ENCODE assay signal across 20 mouse cellular contexts in genomic region chr5:121950175-121950574, GRCm38 (mm10).
DNase-seq lines count a peak whose midpoint lies in the region; ATAC-seq and TF ChIP-seq lines count a peak whose summit lies in the region.
"Had no signal": no experiment of that assay in that cellular context is flagged by ENCODE, and none has a peak within 500 bp of the region (broad histone marks: within the 10 kb centered on the region; RNA-seq: fewer than 3 reads in every experiment).

No protein-coding gene starts in this region.

- intact Hi-C loops in heart, adult 2 months (cut with DNase I) = no loop called here
- intact Hi-C loops in gastrocnemius, adult 2 months (cut with DNase I) = no loop called here

- ATAC-seq in heart, embryonic 12.5 days (ENCODE audit: insufficient number of reproducible peaks, low FRiP score) = no peak
- ATAC-seq in midbrain, embryonic 13.5 days = no peak
- ATAC-seq in midbrain, embryonic 11.5 days (ENCODE audit: low FRiP score) = no peak
- ATAC-seq in liver, postnatal 0 days = peak; percentile 87
- ATAC-seq: CD4-positive, CD25-positive, alpha-beta regulatory T cell, adult 4 months; forebrain, embryonic 15.5 days; Patski had no signal

- WGBS in heart, embryonic 12.5 days = 42% methylated on average over 2 of the region's 2 CpGs
- 76% methylated on average over 2 of the region's 2 CpGs for WGBS in heart, adult 2 months
- 82% methylated on average over 2 of the region's 2 CpGs for WGBS in midbrain, embryonic 13.5 days
- WGBS in midbrain, embryonic 11.5 days = 88% methylated on average over 2 of the region's 2 CpGs
- WGBS in liver, adult 2 months = 28% methylated on average over 2 of the region's 2 CpGs
- 58% methylated on average over 2 of the region's 2 CpGs for WGBS in liver, postnatal 0 days (ENCODE audit: insufficient replicate concordance)

- peaks cover 41% of the 10 kb centered on the region for H3K4me1 ChIP-seq in heart, embryonic 12.5 days (replicated peaks)
- no peaks in the 10 kb centered on the region for H3K4me1 ChIP-seq in heart, adult 2 months (ENCODE audit: control insufficient read depth, insufficient read depth, low read length)
- peaks cover 49% of the 10 kb centered on the region for H3K4me1 ChIP-seq in midbrain, embryonic 13.5 days (replicated peaks)
- peaks cover 23% of the 10 kb centered on the region for H3K4me1 ChIP-seq in midbrain, embryonic 11.5 days (ENCODE audit: control insufficient read depth, insufficient read depth, low read length)
- H3K4me1 ChIP-seq in liver, adult 2 months (ENCODE audit: control insufficient read depth, insufficient read depth, low read length) = peaks cover 14% of the 10 kb centered on the region
- peaks cover 10% of the 10 kb centered on the region for H3K4me1 ChIP-seq in liver, postnatal 0 days (ENCODE audit: insufficient read depth)

- H3K9me3 ChIP-seq in heart, embryonic 12.5 days (replicated peaks) = no peaks in the 10 kb centered on the region
- no peaks in the 10 kb centered on the region for H3K9me3 ChIP-seq in midbrain, embryonic 13.5 days
- H3K9me3 ChIP-seq in midbrain, embryonic 11.5 days (ENCODE audit: control insufficient read depth, low read length) = no peaks in the 10 kb centered on the region
- H3K9me3 ChIP-seq in liver, postnatal 0 days (ENCODE audit: low read length) = no peaks in the 10 kb centered on the region
- H3K9me3 ChIP-seq: embryonic facial prominence, embryonic 13.5 days; forebrain, embryonic 15.5 days; limb, embryonic 12.5 days; lung, embryonic 15.5 days; neural tube, embryonic 12.5 days had no signal

- no peak overlapping the region for H3K4me2 ChIP-seq in heart, embryonic 12.5 days
- H3K4me2 ChIP-seq in midbrain, embryonic 13.5 days (replicated peaks) = no peak overlapping the region
- no peak overlapping the region for H3K4me2 ChIP-seq in midbrain, embryonic 11.5 days
- H3K4me2 ChIP-seq in liver, postnatal 0 days (ENCODE audit: low read depth, low read length) = no peak overlapping the region
- H3K4me2 ChIP-seq: embryonic facial prominence, embryonic 13.5 days; forebrain, embryonic 15.5 days; heart, embryonic 11.5 days; limb, embryonic 12.5 days; lung, embryonic 15.5 days had no signal

- TF ChIP-seq POLR2A in heart, adult 2 months (IDR thresholded peaks at IDR 0.05; ENCODE audit: insufficient read depth, low read depth, low read length) = no peak
- TF ChIP-seq POLR2A in liver, adult 2 months (IDR thresholded peaks at IDR 0.05; ENCODE audit: extremely low read depth, insufficient read depth, low read length) = no peak

- H3K27ac ChIP-seq in heart, embryonic 12.5 days (ENCODE audit: poor library complexity, severe bottlenecking) = no peak overlapping the region
- H3K27ac ChIP-seq in heart, adult 2 months = no peak overlapping the region
- H3K27ac ChIP-seq in midbrain, embryonic 13.5 days = peak overlapping the region; percentile 91; the same call in 1 of the 2 replicates
- H3K27ac ChIP-seq in midbrain, embryonic 11.5 days (ENCODE audit: low read depth, low read length) = no peak overlapping the region
- no peak overlapping the region for H3K27ac ChIP-seq in liver, adult 2 months (replicated peaks; ENCODE audit: insufficient read depth, low read depth, low read length)
- H3K27ac ChIP-seq in liver, postnatal 0 days (ENCODE audit: low read depth) = peak overlapping the region; percentile 60
- no peak overlapping the region for H3K27ac ChIP-seq in gastrocnemius, adult 2 months
- H3K27ac ChIP-seq: lung, embryonic 15.5 days had no signal

- H3K36me3 ChIP-seq in heart, embryonic 12.5 days = no peaks in the 10 kb centered on the region
- H3K36me3 ChIP-seq in heart, adult 2 months (ENCODE audit: control insufficient read depth, insufficient read depth, low read length) = no peaks in the 10 kb centered on the region
- H3K36me3 ChIP-seq in midbrain, embryonic 13.5 days = no peaks in the 10 kb centered on the region
- no peaks in the 10 kb centered on the region for H3K36me3 ChIP-seq in midbrain, embryonic 11.5 days (ENCODE audit: control insufficient read depth, insufficient read depth, low read length)
- no peaks in the 10 kb centered on the region for H3K36me3 ChIP-seq in liver, adult 2 months (ENCODE audit: control insufficient read depth, insufficient read depth, low read length)
- H3K36me3 ChIP-seq in liver, postnatal 0 days (replicated peaks; ENCODE audit: insufficient read depth, low read length) = no peaks in the 10 kb centered on the region
- H3K36me3 ChIP-seq: embryonic facial prominence, embryonic 13.5 days; forebrain, embryonic 15.5 days; limb, embryonic 12.5 days; lung, embryonic 15.5 days; neural tube, embryonic 12.5 days had no signal

- no peak for DNase-seq in heart, adult 2 months
- no peak for DNase-seq in midbrain, embryonic 11.5 days (ENCODE audit: low spot score, missing footprints)
- peak; percentile 6 for DNase-seq in liver, adult 2 months (ENCODE audit: extremely low read depth, low read depth, low spot score)
- DNase-seq in liver, postnatal 0 days = peak; percentile 38
- no peak for DNase-seq in gastrocnemius, adult 2 months
- no peak for DNase-seq in adrenal gland, postnatal 10 days
- DNase-seq: adrenal gland, adult 8-10 months; cerebellum, adult 9-11 months; heart, postnatal 14 days; thymus, postnatal 4 days had no signal

- 0 out of 2 replicates have a peak overlapping the region, but pooled peaks have one; percentile 3 for H3K9ac ChIP-seq in heart, embryonic 12.5 days
- H3K9ac ChIP-seq in heart, adult 2 months (ENCODE audit: low read depth, low read length) = no peak overlapping the region
- H3K9ac ChIP-seq in midbrain, embryonic 13.5 days (replicated peaks) = no peak overlapping the region
- no peak overlapping the region for H3K9ac ChIP-seq in midbrain, embryonic 11.5 days (ENCODE audit: low read length)
- H3K9ac ChIP-seq in liver, adult 2 months (ENCODE audit: low read depth, low read length) = no peak overlapping the region
- H3K9ac ChIP-seq in liver, postnatal 0 days (replicated peaks) = no peak overlapping the region
- H3K9ac ChIP-seq: embryonic facial prominence, embryonic 13.5 days; forebrain, embryonic 15.5 days; limb, embryonic 12.5 days; lung, embryonic 15.5 days; neural tube, embryonic 12.5 days had no signal

- no peak overlapping the region for H3K4me3 ChIP-seq in heart, embryonic 12.5 days
- H3K4me3 ChIP-seq in heart, adult 2 months = no peak overlapping the region
- H3K4me3 ChIP-seq in midbrain, embryonic 13.5 days (replicated peaks) = no peak overlapping the region
- no peak overlapping the region for H3K4me3 ChIP-seq in midbrain, embryonic 11.5 days (ENCODE audit: low read depth, low read length)
- H3K4me3 ChIP-seq in liver, adult 2 months (ENCODE audit: insufficient read depth, low read depth, low read length) = no peak overlapping the region
- H3K4me3 ChIP-seq in liver, postnatal 0 days (ENCODE audit: low read depth, low read length) = no peak overlapping the region
- H3K4me3 ChIP-seq in gastrocnemius, adult 2 months = no peak overlapping the region
- H3K4me3 ChIP-seq: embryonic facial prominence, embryonic 13.5 days; forebrain, embryonic 15.5 days; limb, embryonic 12.5 days; lung, embryonic 15.5 days; neural tube, embryonic 12.5 days had no signal

- no peak for TF ChIP-seq CTCF in heart, adult 2 months (IDR thresholded peaks at IDR 0.05)
- TF ChIP-seq CTCF in liver, adult 2 months (IDR thresholded peaks at IDR 0.05; ENCODE audit: low read depth, low read length) = no peak
- no peak for TF ChIP-seq CTCF in liver, postnatal 0 days (IDR thresholded peaks at IDR 0.05; ENCODE audit: low read depth)
- no peak for TF ChIP-seq CTCF in gastrocnemius, adult 2 months (IDR thresholded peaks at IDR 0.05)

- TF ChIP-seq EP300 in heart, adult 2 months (IDR thresholded peaks at IDR 0.05; ENCODE audit: insufficient read depth, low read depth, low read length) = no peak
- no peak for TF ChIP-seq EP300 in liver, postnatal 0 days (IDR thresholded peaks at IDR 0.05; ENCODE audit: low read depth)

- no peaks in the 10 kb centered on the region for H3K79me2 ChIP-seq in heart, adult 2 months (replicated peaks; ENCODE audit: control insufficient read depth, insufficient read depth, low read length)
- no peaks in the 10 kb centered on the region for H3K79me2 ChIP-seq in liver, adult 2 months (ENCODE audit: control insufficient read depth, insufficient read depth, low read length)

- H3K27me3 ChIP-seq in heart, embryonic 12.5 days (replicated peaks) = no peaks in the 10 kb centered on the region
- no peaks in the 10 kb centered on the region for H3K27me3 ChIP-seq in heart, adult 2 months (ENCODE audit: control insufficient read depth, insufficient read depth, low read length)
- H3K27me3 ChIP-seq in midbrain, embryonic 13.5 days = no peaks in the 10 kb centered on the region
- H3K27me3 ChIP-seq in midbrain, embryonic 11.5 days (ENCODE audit: control insufficient read depth, insufficient read depth, low read length) = no peaks in the 10 kb centered on the region
- H3K27me3 ChIP-seq in liver, adult 2 months (ENCODE audit: control insufficient read depth, insufficient read depth, low read length) = no peaks in the 10 kb centered on the region
- peaks cover 7% of the 10 kb centered on the region; the same call in 1 of the 2 replicates for H3K27me3 ChIP-seq in liver, postnatal 0 days (ENCODE audit: insufficient read depth, low read length)
- H3K27me3 ChIP-seq: forebrain, embryonic 15.5 days; neural tube, embryonic 12.5 days; Patski had no signal

Comparison
In these comparisons a context has a peak if more than half of its experiments do, and no peak if none do; other contexts are left out.
1. H3K27ac ChIP-seq: peak in midbrain, embryonic 13.5 days (single experiment) and liver, postnatal 0 days (single experiment); none in heart, embryonic 12.5 days (single experiment), heart, adult 2 months (single experiment), midbrain, embryonic 11.5 days (single experiment), liver, adult 2 months (single experiment) and gastrocnemius, adult 2 months (single experiment).
2. DNase-seq: peak in liver, adult 2 months (single experiment) and liver, postnatal 0 days (single experiment); none in heart, adult 2 months (0 of 2), midbrain, embryonic 11.5 days (single experiment), gastrocnemius, adult 2 months (single experiment) and adrenal gland, postnatal 10 days (single experiment).